Mouse (Mus musculus): ENCODE results near the gene Rybp. TPM values are rescaled to one million over a fixed set of nuclear protein-coding genes. Genes with fewer than 3 reads are reported as not detected.
A peak's percentile ranks its signal among the peaks of the same experiment; 100 is the strongest.

Rybp gene
- 18.5 and 19.2 TPM in 2 replicates for polyA plus RNA-seq (2015; fragmentation: Nextera tagmentation; extraction: Ambion mirVana)

DNA sequence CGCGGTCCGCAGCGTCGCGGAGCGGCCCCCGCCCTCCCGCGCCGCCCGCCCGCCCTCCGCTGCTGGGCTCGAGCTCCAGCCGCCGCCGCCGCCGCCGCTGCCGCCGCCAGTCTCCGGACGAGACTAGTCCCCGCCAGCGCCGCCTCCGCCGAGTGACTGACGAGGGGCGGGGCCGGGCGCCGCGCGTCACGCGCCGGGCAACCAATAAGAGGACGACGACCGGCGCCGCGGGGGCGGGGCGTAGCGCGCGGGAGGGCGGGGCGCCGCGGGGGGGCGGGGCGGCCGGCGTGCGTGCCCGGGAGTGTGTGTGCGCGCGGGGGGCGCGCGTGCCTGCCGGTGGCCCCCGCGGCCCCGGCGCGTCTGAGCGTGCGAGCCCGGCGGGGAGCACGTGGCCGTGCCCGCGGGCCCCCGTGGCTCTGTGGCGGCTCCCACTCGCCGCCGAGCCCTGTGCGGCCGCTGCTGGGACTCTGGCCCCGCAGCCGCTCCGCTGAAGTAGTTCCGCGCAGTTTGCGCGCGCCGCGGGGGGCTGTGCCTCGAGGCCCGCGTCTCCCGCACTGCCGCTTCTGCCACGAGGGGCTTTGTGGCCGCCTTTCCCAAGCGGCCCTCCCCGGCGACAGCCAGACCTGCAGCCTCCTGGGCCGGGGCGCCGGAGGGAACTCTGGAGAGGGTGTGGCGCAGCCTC, at the start of gene Rybp:
Rybp (minus strand) TSS at position 152 of the 682 bp plus-strand sequence.
- Histone ChIP-seq H3K4me2 (peak within 1 kb of the TSS; percentile 99), H3K4me3 (replicated peaks) (peak within 1 kb of the TSS; percentile 70), H3K9ac (replicated peaks) (peak within 1 kb of the TSS; percentile 92), H3K27me3 (replicated peaks) (peaks cover 14% of the 10 kb centered on the region), H3K36me3 (no peaks in the 10 kb centered on the region), H3K4me1 (peaks cover 29% of the 10 kb centered on the region), H3K27ac (replicated peaks) (peak within 1 kb of the TSS; percentile 97), H3K9me3 (replicated peaks) (no peaks in the 10 kb centered on the region)
- peak; percentile 97 for ATAC-seq (ENCODE audit: low FRiP score)
- under 1% methylated on average over 62 of the region's 112 CpGs for WGBS

DNA sequence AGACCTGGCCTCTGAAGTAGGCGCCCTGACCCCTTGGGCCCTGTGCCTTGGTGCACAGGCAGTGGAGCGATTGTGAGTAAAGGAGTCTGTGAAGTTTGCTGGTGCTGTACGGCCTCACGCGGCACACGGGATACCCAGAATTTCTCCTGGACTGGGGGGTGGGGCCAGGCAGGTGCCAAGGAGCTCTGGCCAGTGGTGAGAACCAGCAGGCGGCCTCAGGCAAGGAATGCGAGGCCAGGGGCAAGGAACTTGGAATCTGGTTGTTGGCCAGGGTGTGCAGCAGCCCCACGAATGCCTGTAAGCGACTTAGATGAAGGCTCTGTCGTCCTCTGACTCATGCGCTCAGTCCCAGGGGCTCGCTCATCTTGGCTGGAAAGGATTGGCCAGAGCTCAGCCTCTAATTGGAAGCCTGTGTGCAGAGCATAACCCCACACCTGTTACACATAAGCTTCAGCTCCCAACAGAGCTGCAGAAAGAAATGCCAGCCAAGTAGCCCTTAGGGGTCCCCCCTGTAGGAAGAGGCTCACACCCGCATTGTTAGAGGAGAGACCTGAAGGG, 49.4 kb upstream of the Rybp start:
- WGBS: 23% methylated on average over 14 of the region's 14 CpGs
- H3K4me3 ChIP-seq (replicated peaks): no peak overlapping the region
- no peak for ATAC-seq (ENCODE audit: low FRiP score)

DNA sequence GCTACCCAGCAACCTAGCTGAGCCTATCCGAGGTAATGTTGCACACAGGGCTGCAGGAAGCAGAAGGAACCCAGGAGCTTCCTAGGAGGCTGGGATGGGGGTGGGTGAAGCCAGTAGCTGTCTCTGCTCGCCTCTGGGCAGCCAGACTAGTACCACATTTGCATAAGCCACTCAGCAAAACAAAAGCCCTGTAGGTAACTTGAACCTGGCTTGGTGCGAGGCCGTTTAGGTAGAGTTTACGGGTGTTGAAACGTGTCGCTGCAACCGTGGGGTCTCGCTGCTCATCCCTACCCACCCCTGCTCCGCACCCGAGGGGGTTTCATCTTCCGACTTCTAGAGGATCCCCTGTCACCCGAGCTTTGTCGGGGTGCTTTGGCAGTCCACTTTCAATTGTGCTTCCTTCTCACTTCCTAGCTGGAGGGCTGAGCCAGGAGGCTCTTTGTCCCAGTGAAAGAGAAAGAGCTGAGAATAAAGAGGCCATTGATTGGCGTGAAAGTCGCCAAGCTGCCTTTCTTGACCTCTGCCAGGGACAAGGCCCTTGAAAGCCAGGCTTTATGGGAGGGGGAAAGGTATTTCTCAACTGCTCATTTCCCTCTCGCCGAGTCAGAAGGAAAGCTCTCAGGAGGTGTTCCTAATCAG, 48.3 kb upstream of the Rybp start:
- H3K36me3 ChIP-seq: no peaks in the 10 kb centered on the region
- H3K27me3 ChIP-seq (replicated peaks): peaks cover 8% of the 10 kb centered on the region; the same call in 1 of the 2 replicates
- no peak overlapping the region for H3K4me3 ChIP-seq (replicated peaks)
- peak; percentile 55; the same call in 1 of the 2 replicates for ATAC-seq (ENCODE audit: low FRiP score)
- no peak overlapping the region for H3K27ac ChIP-seq (replicated peaks)
- peak overlapping the region; percentile 40 for H3K4me2 ChIP-seq
- no peak overlapping the region for H3K9ac ChIP-seq (replicated peaks)
- H3K4me1 ChIP-seq: peaks cover 17% of the 10 kb centered on the region
- no peaks in the 10 kb centered on the region for H3K9me3 ChIP-seq (replicated peaks)
- 6% methylated on average over 18 of the region's 18 CpGs for WGBS

More for the DNA sequence above, 49.4 kb upstream of the Rybp start:
- H3K27ac ChIP-seq (replicated peaks): no peak overlapping the region
- H3K4me1 ChIP-seq: peaks cover 17% of the 10 kb centered on the region
- no peak overlapping the region for H3K4me2 ChIP-seq
- no peak overlapping the region for H3K9ac ChIP-seq (replicated peaks)
- H3K36me3 ChIP-seq: no peaks in the 10 kb centered on the region
- H3K9me3 ChIP-seq (replicated peaks): no peaks in the 10 kb centered on the region
- peaks cover 8% of the 10 kb centered on the region; the same call in 1 of the 2 replicates for H3K27me3 ChIP-seq (replicated peaks)

DNA sequence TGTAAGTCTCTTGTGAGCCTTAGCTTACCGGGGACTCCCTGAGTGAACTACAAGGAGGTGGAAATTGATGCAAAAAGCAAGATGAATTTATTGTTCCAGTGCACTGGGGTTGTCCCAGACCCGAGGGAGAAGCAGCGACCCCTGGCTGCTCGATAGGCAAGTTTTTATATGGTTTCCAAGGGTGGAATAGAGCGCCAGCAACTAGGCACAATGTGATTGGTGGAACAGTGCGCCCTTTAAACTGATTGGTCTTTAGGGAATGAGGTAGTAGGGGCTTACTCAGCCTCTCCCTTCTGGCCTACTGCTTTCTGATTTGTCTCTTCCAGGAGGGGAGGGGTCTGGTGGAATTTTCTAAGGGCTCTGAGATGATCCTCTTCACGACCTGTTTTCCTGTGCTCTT, 46.5 kb upstream of the Rybp start:
- Histone ChIP-seq H3K4me1 (peaks cover 17% of the 10 kb centered on the region), H3K27me3 (replicated peaks) (peaks cover 8% of the 10 kb centered on the region; the same call in 1 of the 2 replicates), H3K9ac (replicated peaks) (no peak overlapping the region), H3K9me3 (replicated peaks) (no peaks in the 10 kb centered on the region), H3K4me3 (replicated peaks) (no peak overlapping the region), H3K4me2 (no peak overlapping the region), H3K27ac (replicated peaks) (no peak overlapping the region), H3K36me3 (no peaks in the 10 kb centered on the region)
- ATAC-seq (ENCODE audit: low FRiP score): no peak
- 81% methylated on average over 7 of the region's 7 CpGs for WGBS

DNA sequence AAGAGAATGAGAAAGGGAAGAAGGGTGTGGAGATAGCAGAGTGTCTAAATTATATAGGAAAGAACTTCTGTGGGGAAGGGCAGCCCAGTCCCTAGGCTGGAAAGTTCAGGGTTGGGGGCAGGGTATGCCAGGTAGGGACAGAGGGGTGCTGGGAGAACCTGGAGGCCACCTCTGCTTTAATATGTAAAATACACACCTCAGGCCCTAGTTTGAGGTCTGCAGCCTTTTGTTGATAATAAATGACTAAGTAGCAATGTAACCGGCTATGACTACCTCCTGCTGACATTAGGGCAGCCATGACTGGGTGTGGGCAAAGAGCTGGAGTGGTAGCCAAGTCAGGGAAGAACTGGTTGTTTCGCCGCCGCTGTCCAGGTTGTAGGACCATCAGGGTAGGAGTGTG, 45.2 kb upstream of the Rybp start:
- WGBS: 75% methylated on average over 4 of the region's 4 CpGs
- ATAC-seq (ENCODE audit: low FRiP score): no peak
- no peaks in the 10 kb centered on the region for H3K9me3 ChIP-seq (replicated peaks)
- peaks cover 8% of the 10 kb centered on the region for H3K27me3 ChIP-seq (replicated peaks)
- H3K4me3 ChIP-seq (replicated peaks): no peak overlapping the region
- no peak overlapping the region for H3K4me2 ChIP-seq
- peaks cover 17% of the 10 kb centered on the region for H3K4me1 ChIP-seq
- H3K36me3 ChIP-seq: no peaks in the 10 kb centered on the region
- no peak overlapping the region for H3K27ac ChIP-seq (replicated peaks)
- H3K9ac ChIP-seq (replicated peaks): no peak overlapping the region

DNA sequence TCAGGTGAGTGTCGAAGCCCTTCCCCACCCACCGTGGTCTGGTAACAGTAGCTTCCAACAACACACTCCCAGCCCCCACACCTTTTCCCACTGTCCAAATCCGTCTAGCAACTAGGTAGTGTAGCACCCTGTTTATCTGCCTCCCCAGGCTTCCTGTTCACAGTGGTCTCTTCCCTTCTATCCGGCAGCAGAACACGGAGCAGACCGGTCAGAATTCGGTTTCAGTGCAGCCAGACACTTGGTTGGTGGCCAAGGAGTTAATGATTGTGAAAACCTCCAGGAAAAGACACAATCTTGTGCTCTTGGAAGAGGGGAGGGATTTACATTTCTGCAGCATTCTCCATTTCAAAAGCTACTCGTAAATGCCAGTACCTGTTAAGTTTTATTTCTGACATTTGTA, 44.3 kb upstream of the Rybp start:
- Histone ChIP-seq H3K9ac (replicated peaks) (no peak overlapping the region), H3K27ac (replicated peaks) (no peak overlapping the region), H3K4me3 (replicated peaks) (no peak overlapping the region), H3K27me3 (replicated peaks) (peaks cover 4% of the 10 kb centered on the region), H3K4me1 (peaks cover 13% of the 10 kb centered on the region), H3K36me3 (no peaks in the 10 kb centered on the region), H3K9me3 (replicated peaks) (no peaks in the 10 kb centered on the region), H3K4me2 (no peak overlapping the region)
- 52% methylated on average over 8 of the region's 8 CpGs for whole genome bisulfite sequencing
- no peak for ATAC-seq (ENCODE audit: low FRiP score)

DNA sequence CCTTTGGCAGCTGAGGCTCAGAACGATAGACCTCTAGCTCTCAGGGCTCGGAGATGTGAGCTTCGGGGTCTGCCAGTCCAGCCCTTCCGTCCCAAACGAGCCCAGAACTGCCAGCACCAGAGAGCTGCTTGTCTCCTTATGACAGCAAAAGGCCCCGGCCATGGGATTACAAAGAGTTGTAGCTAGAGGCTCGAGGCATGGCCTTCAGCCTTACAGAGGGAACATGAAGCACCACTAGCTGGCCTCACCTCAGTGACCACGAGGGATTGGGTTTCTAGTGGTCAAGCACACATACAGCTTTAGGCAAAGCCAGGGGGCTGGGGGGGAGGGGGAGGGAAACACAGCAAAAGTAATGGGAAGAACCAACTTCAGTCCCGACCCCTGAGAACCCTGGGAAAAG, 43.8 kb upstream of the Rybp start:
- no peak for ATAC-seq (ENCODE audit: low FRiP score)
- Histone ChIP-seq H3K4me1 (peaks cover 7% of the 10 kb centered on the region), H3K36me3 (no peaks in the 10 kb centered on the region), H3K4me3 (replicated peaks) (no peak overlapping the region), H3K27me3 (replicated peaks) (no peaks in the 10 kb centered on the region; the same call in none of the 2 replicates), H3K4me2 (no peak overlapping the region), H3K9me3 (replicated peaks) (no peaks in the 10 kb centered on the region), H3K9ac (replicated peaks) (no peak overlapping the region), H3K27ac (replicated peaks) (no peak overlapping the region)
- 85% methylated on average over 9 of the region's 9 CpGs for WGBS

DNA sequence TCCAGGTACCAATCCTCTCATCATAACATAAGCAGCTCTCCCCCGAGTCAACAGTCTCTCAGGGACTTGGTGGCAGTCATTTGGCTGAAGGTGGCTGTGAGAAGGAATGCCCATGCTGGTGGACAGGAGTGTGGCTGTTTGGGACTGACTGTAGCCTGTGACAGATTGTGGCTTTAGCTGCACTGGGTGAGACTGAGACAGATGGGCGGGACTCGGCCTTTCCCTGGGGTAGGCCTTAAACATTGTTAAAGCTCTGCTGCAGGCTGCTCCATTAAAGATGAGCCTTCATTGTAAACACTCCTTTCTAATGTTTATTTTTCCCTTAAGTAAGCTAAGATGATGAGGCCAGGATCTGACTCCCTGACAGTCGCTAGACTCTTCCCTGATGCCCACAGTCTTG, 42.3 kb upstream of the Rybp start:
- no peaks in the 10 kb centered on the region for H3K9me3 ChIP-seq (replicated peaks)
- H3K27ac ChIP-seq (replicated peaks): no peak overlapping the region
- no peaks in the 10 kb centered on the region for H3K36me3 ChIP-seq
- no peak overlapping the region for H3K4me2 ChIP-seq
- 71% methylated on average over 4 of the region's 4 CpGs for WGBS
- H3K27me3 ChIP-seq (replicated peaks): peaks cover 4% of the 10 kb centered on the region
- ATAC-seq (ENCODE audit: low FRiP score): no peak
- H3K4me1 ChIP-seq: no peaks in the 10 kb centered on the region
- no peak overlapping the region for H3K9ac ChIP-seq (replicated peaks)
- H3K4me3 ChIP-seq (replicated peaks): no peak overlapping the region

DNA sequence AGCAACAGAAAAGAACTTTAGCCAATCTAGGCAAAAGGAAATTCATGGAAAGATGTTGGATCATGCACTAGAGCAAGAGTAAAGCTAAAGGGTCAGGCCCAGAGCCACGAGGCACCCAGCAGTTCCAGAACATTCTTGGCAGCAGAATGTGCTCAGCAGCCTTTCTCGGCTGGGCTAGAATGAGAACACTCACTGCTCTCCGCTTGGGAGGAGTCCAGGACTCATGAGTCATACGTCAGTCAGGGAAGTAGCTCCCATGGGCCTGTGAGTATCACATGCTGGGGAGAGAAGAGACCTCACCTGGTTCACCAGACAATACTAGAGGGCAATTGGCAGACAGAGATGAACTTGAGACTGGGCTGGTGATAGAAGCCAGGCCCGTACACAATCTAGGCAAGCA, 39.8 kb upstream of the Rybp start:
- ATAC-seq (ENCODE audit: low FRiP score): no peak
- 70% methylated on average over 5 of the region's 5 CpGs for WGBS

DNA sequence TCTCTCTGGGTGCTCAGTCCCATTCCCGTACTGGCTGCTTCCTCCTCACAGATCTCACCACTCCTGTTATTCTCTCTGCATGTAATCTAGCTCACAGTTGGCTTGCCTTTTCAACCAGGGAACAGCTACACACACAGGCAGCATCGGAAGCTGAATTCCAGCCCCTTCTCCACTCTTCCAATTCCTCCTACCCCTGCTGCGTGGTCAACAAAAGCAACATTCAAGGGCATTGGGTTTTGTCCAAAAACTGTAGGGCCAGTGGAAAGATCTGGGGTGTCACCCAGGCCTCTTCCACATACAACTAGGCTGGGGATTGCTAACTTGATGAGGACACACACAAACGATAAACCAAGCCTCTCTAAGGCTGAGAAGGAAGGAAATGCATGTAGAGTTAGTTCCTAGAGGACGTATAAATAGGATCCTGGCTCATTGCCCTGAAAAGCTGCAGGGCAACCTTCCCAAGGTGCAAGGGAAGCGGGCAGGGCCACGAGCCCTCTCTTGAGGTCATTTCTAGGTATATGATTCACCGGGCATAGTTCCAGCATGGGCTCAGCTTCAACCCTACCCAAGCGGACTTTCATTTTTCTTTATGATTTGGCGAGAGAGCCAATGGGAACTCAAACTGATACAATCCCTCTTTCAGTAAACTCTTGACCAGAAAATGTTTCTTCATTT, 36.6 kb upstream of the Rybp start:
- Histone ChIP-seq H3K27me3 (replicated peaks) (peaks cover 4% of the 10 kb centered on the region), H3K9me3 (replicated peaks) (no peaks in the 10 kb centered on the region), H3K36me3 (no peaks in the 10 kb centered on the region), H3K4me2 (no peak overlapping the region), H3K4me1 (peaks cover 13% of the 10 kb centered on the region), H3K4me3 (replicated peaks) (no peak overlapping the region), H3K9ac (replicated peaks) (no peak overlapping the region), H3K27ac (replicated peaks) (0 out of 2 replicates have a peak overlapping the region, but pooled peaks have one; percentile 9)
- no peak for ATAC-seq (ENCODE audit: low FRiP score)
- 76% methylated on average over 10 of the region's 10 CpGs for WGBS

More for the DNA sequence above, 39.8 kb upstream of the Rybp start:
- Histone ChIP-seq H3K9me3 (replicated peaks) (no peaks in the 10 kb centered on the region), H3K4me3 (replicated peaks) (no peak overlapping the region), H3K4me1 (peaks cover 10% of the 10 kb centered on the region), H3K4me2 (no peak overlapping the region), H3K36me3 (no peaks in the 10 kb centered on the region), H3K27ac (replicated peaks) (no peak overlapping the region), H3K27me3 (replicated peaks) (peaks cover 4% of the 10 kb centered on the region), H3K9ac (replicated peaks) (no peak overlapping the region)

DNA sequence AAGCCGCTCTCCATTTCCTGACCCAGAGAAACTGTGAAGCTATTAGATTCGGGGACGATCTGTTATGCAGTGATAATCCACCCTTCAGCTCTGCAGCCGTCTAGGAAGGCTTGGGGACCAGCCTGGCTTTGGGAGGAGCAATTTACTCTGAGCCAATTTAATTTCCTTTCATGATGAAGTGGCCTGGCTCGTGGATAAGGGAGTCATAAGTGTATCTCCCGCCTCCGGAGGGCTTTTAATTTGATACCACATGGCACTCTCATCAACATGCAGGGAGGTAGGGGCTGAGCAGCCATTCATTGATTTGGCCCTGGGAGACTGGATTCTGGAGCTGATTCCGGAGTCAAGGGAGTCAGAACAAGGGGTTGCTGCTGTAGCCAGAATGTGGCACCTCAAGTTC, 35.3 kb upstream of the Rybp start:
- no peaks in the 10 kb centered on the region for H3K9me3 ChIP-seq (replicated peaks)
- H3K4me1 ChIP-seq: peaks cover 13% of the 10 kb centered on the region
- H3K27ac ChIP-seq (replicated peaks): no peak overlapping the region
- no peaks in the 10 kb centered on the region for H3K36me3 ChIP-seq
- whole genome bisulfite sequencing: 25% methylated on average over 8 of the region's 8 CpGs
- H3K4me3 ChIP-seq (replicated peaks): no peak overlapping the region
- ATAC-seq (ENCODE audit: low FRiP score): no peak
- H3K9ac ChIP-seq (replicated peaks): no peak overlapping the region
- peaks cover 4% of the 10 kb centered on the region; the same call in 1 of the 2 replicates for H3K27me3 ChIP-seq (replicated peaks)
- no peak overlapping the region for H3K4me2 ChIP-seq

Measured in neural tube, embryonic 15.5 days (tissue).